Mouse (Mus musculus): ENCODE results near the gene Grhl3.
"Not testable (repeated sequence)": the region's sequence is repeated elsewhere in the genome, so short reads cannot be mapped to it uniquely, and the experiment has no call there.

Grhl3 gene

GRCm38 (mm10) chr4:135573251-135573808 lies at the start of gene Grhl3:
Gene Grhl3 (minus strand): TSS chr4:135573630.
- DNase-seq, result no peak

GRCm38 (mm10) chr4:135622290-135622689 lies 48.9 kb upstream of the Grhl3 start:
- DNase-seq, result no peak

- DNase-seq, result no peak
These were observed 47.0 kb upstream of the Grhl3 start for GRCm38 (mm10) chr4:135620461-135620860.

GRCm38 (mm10) chr4:135617783-135618470 lies 44.5 kb upstream of the Grhl3 start:
- DNase-seq, result no peak

GRCm38 (mm10) chr4:135617038-135617437 lies 43.6 kb upstream of the Grhl3 start:
- DNase-seq, result no peak

- DNase-seq, result not testable (repeated sequence)
These were observed 41.9 kb upstream of the Grhl3 start for GRCm38 (mm10) chr4:135615307-135615706.

- no peak for DNase-seq
These were observed 36.6 kb upstream of the Grhl3 start for GRCm38 (mm10) chr4:135609986-135610385.

- no peak for DNase-seq
These were observed 34.8 kb upstream of the Grhl3 start for GRCm38 (mm10) chr4:135607979-135608885.

GRCm38 (mm10) chr4:135606271-135606670 lies 32.8 kb upstream of the Grhl3 start:
- DNase-seq, result no peak

GRCm38 (mm10) chr4:135601530-135601929 lies 28.1 kb upstream of the Grhl3 start:
- no peak for DNase-seq

GRCm38 (mm10) chr4:135599497-135600182 lies 26.2 kb upstream of the Grhl3 start:
- no peak for DNase-seq

- DNase-seq, result no peak
These were observed 25.6 kb upstream of the Grhl3 start for GRCm38 (mm10) chr4:135598998-135599397.

GRCm38 (mm10) chr4:135597571-135597970 lies 24.1 kb upstream of the Grhl3 start:
- DNase-seq, result no peak

GRCm38 (mm10) chr4:135595943-135596342 lies 22.5 kb upstream of the Grhl3 start:
- no peak for DNase-seq

GRCm38 (mm10) chr4:135591610-135592304 lies 18.3 kb upstream of the Grhl3 start:
- DNase-seq, result no peak

- no peak for DNase-seq
These were observed 17.7 kb upstream of the Grhl3 start for GRCm38 (mm10) chr4:135591086-135591485.

- no peak for DNase-seq
These were observed 11.4 kb upstream of the Grhl3 start for GRCm38 (mm10) chr4:135584838-135585237.

- DNase-seq, result no peak
These were observed 7.9 kb upstream of the Grhl3 start for GRCm38 (mm10) chr4:135581222-135581910.

GRCm38 (mm10) chr4:135579695-135580094 lies 6.3 kb upstream of the Grhl3 start:
- no peak for DNase-seq

- DNase-seq, result no peak
These were observed 5.1 kb upstream of the Grhl3 start for GRCm38 (mm10) chr4:135578490-135578889.

- no peak for DNase-seq
These were observed 2.1 kb upstream of the Grhl3 start for GRCm38 (mm10) chr4:135575365-135576140.

Measured in layer of hippocampus, adult 9-11 months (tissue).